Mouse (Mus musculus): ENCODE results near the gene Ets2. TPM values are rescaled to one million over a fixed set of nuclear protein-coding genes. Genes with fewer than 3 reads are reported as not detected.

The Ets2 gene
- total and polyA plus RNA-seq, 3 experiments, result 49.4 to 138 (median 74.7) TPM

GRCm38 (mm10) chr16:95741358-95741757 is 39.5 kb downstream of the Ets2 start:
- DNase-seq (ENCODE audit: low spot score) (no peak), ATAC-seq (ENCODE audit: extremely low read depth, insufficient number of reproducible peaks, low FRiP score, poor library complexity, severe bottlenecking) (no peak)
- Histone ChIP-seq H3K27me3 (ENCODE audit: insufficient read depth, low read length) (peaks cover 33% of the 10 kb centered on the region), H3K9me3 (replicated peaks) (no peaks in the 10 kb centered on the region), H3K36me3 (replicated peaks) (no peaks in the 10 kb centered on the region), H3K4me3 (ENCODE audit: low read depth, low read length) (no peak overlapping the region), H3K4me1 (ENCODE audit: insufficient read depth, low read depth, low read length) (no peaks in the 10 kb centered on the region)
- TF ChIP-seq POLR2AphosphoS5 (IDR thresholded peaks at IDR 0.05; ENCODE audit: insufficient replicate concordance, low read depth, low read length), result no peak

- peaks cover 30% of the 10 kb centered on the region for H3K27me3 ChIP-seq (ENCODE audit: insufficient read depth, low read length)
- no peaks in the 10 kb centered on the region for H3K4me1 ChIP-seq (ENCODE audit: insufficient read depth, low read depth, low read length)
- no peaks in the 10 kb centered on the region for H3K36me3 ChIP-seq (replicated peaks)
- no peak for DNase-seq (ENCODE audit: low spot score)
- H3K9me3 ChIP-seq (replicated peaks), result no peaks in the 10 kb centered on the region
- H3K4me3 ChIP-seq (ENCODE audit: low read depth, low read length), result no peak overlapping the region
- TF ChIP-seq GATA1 (IDR thresholded peaks at IDR 0.05; ENCODE audit: borderline replicate concordance, low read length), result no peak
- ATAC-seq (ENCODE audit: extremely low read depth, insufficient number of reproducible peaks, low FRiP score, poor library complexity, severe bottlenecking), result no peak
Observed at GRCm38 (mm10) chr16:95741915-95742739, 40.3 kb downstream of the Ets2 start.

- TF ChIP-seq GATA1 (IDR thresholded peaks at IDR 0.05; ENCODE audit: borderline replicate concordance, low read length), result no peak
- no peak for TF ChIP-seq CTCF (IDR thresholded peaks at IDR 0.05; ENCODE audit: low read depth, low read length)
- no peak for TF ChIP-seq TAL1 (conservative IDR thresholded peaks at IDR 0.05; ENCODE audit: low read depth, low read length)
- TF ChIP-seq GATA2 (IDR thresholded peaks at IDR 0.05; ENCODE audit: borderline replicate concordance, low read depth, low read length), result no peak
- TF ChIP-seq POLR2AphosphoS5 (IDR thresholded peaks at IDR 0.05; ENCODE audit: insufficient replicate concordance, low read depth, low read length), result no peak
- ATAC-seq (ENCODE audit: extremely low read depth, insufficient number of reproducible peaks, low FRiP score, poor library complexity, severe bottlenecking) (no peak), DNase-seq (ENCODE audit: low spot score) (no peak)
- Histone ChIP-seq H3K27me3 (ENCODE audit: insufficient read depth, low read length) (peaks cover 32% of the 10 kb centered on the region), H3K4me1 (ENCODE audit: insufficient read depth, low read depth, low read length) (no peaks in the 10 kb centered on the region), H3K4me3 (ENCODE audit: low read depth, low read length) (no peak overlapping the region), H3K9me3 (replicated peaks) (no peaks in the 10 kb centered on the region), H3K36me3 (replicated peaks) (no peaks in the 10 kb centered on the region)
Observed at GRCm38 (mm10) chr16:95742740-95743030, 40.8 kb downstream of the Ets2 start.

DNA sequence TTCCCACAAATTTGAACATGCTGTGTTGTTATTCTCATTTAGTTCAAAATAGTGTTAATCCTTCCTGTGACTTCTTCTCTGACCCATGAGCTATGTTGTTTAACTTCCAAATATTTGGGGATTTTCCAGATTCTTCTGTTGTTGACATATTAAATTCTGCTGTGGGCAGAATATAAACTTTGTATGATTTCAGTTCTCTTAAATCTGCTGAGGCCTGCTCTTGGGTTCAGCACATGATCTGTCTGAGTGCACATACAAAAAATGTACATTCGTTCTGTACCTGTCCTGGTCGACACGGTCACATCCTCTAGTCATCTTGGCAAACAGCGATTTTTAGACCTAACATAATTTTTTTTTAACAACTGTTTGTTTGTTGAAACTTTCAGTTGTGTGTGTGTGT is 41.2 kb downstream of the Ets2 start:
- H3K27me3 ChIP-seq (ENCODE audit: insufficient read depth, low read length), result peaks cover 36% of the 10 kb centered on the region
- no peak for TF ChIP-seq POLR2AphosphoS5 (IDR thresholded peaks at IDR 0.05; ENCODE audit: insufficient replicate concordance, low read depth, low read length)
- no peak for TF ChIP-seq CTCF (IDR thresholded peaks at IDR 0.05; ENCODE audit: low read depth, low read length)
- TF ChIP-seq GATA1 (IDR thresholded peaks at IDR 0.05; ENCODE audit: borderline replicate concordance, low read length), result no peak
- TF ChIP-seq GATA2 (IDR thresholded peaks at IDR 0.05; ENCODE audit: borderline replicate concordance, low read depth, low read length), result no peak
- TF ChIP-seq TAL1 (conservative IDR thresholded peaks at IDR 0.05; ENCODE audit: low read depth, low read length), result no peak

GRCm38 (mm10) chr16:95744771-95745170 is 42.9 kb downstream of the Ets2 start:
- no peak overlapping the region for H3K4me3 ChIP-seq (ENCODE audit: low read depth, low read length)
- peaks cover 28% of the 10 kb centered on the region for H3K27me3 ChIP-seq (ENCODE audit: insufficient read depth, low read length)
- H3K36me3 ChIP-seq (replicated peaks), result no peaks in the 10 kb centered on the region
- TF ChIP-seq GATA1 (IDR thresholded peaks at IDR 0.05; ENCODE audit: borderline replicate concordance, low read length) (no peak), POLR2AphosphoS5 (IDR thresholded peaks at IDR 0.05; ENCODE audit: insufficient replicate concordance, low read depth, low read length) (no peak), CTCF (IDR thresholded peaks at IDR 0.05; ENCODE audit: low read depth, low read length) (no peak), GATA2 (IDR thresholded peaks at IDR 0.05; ENCODE audit: borderline replicate concordance, low read depth, low read length) (no peak), TAL1 (conservative IDR thresholded peaks at IDR 0.05; ENCODE audit: low read depth, low read length) (no peak)
- no peaks in the 10 kb centered on the region for H3K9me3 ChIP-seq (replicated peaks)
- peaks cover 8% of the 10 kb centered on the region for H3K4me1 ChIP-seq (ENCODE audit: insufficient read depth, low read depth, low read length)
- ATAC-seq (ENCODE audit: extremely low read depth, insufficient number of reproducible peaks, low FRiP score, poor library complexity, severe bottlenecking) (no peak), DNase-seq (ENCODE audit: low spot score) (no peak)

More for the DNA sequence above, 41.2 kb downstream of the Ets2 start:
- no peak overlapping the region for H3K4me3 ChIP-seq (ENCODE audit: low read depth, low read length)
- DNase-seq (ENCODE audit: low spot score), result no peak
- H3K36me3 ChIP-seq (replicated peaks), result no peaks in the 10 kb centered on the region
- no peaks in the 10 kb centered on the region for H3K9me3 ChIP-seq (replicated peaks)
- no peaks in the 10 kb centered on the region for H3K4me1 ChIP-seq (ENCODE audit: insufficient read depth, low read depth, low read length)
- no peak for ATAC-seq (ENCODE audit: extremely low read depth, insufficient number of reproducible peaks, low FRiP score, poor library complexity, severe bottlenecking)

- H3K9me3 ChIP-seq (replicated peaks), result no peaks in the 10 kb centered on the region
- H3K4me1 ChIP-seq (ENCODE audit: insufficient read depth, low read depth, low read length), result peaks cover 17% of the 10 kb centered on the region
- H3K36me3 ChIP-seq (replicated peaks), result no peaks in the 10 kb centered on the region
- peaks cover 24% of the 10 kb centered on the region for H3K27me3 ChIP-seq (ENCODE audit: insufficient read depth, low read length)
- no peak for DNase-seq (ENCODE audit: low spot score)
- ATAC-seq (ENCODE audit: extremely low read depth, insufficient number of reproducible peaks, low FRiP score, poor library complexity, severe bottlenecking), result no peak
- no peak overlapping the region for H3K4me3 ChIP-seq (ENCODE audit: low read depth, low read length)
- TF ChIP-seq GATA1 (IDR thresholded peaks at IDR 0.05; ENCODE audit: borderline replicate concordance, low read length) (no peak), CTCF (IDR thresholded peaks at IDR 0.05; ENCODE audit: low read depth, low read length) (no peak), GATA2 (IDR thresholded peaks at IDR 0.05; ENCODE audit: borderline replicate concordance, low read depth, low read length) (no peak), TAL1 (conservative IDR thresholded peaks at IDR 0.05; ENCODE audit: low read depth, low read length) (no peak), POLR2AphosphoS5 (IDR thresholded peaks at IDR 0.05; ENCODE audit: insufficient replicate concordance, low read depth, low read length) (no peak)
Observed at GRCm38 (mm10) chr16:95745685-95746084, 43.8 kb downstream of the Ets2 start.

DNA sequence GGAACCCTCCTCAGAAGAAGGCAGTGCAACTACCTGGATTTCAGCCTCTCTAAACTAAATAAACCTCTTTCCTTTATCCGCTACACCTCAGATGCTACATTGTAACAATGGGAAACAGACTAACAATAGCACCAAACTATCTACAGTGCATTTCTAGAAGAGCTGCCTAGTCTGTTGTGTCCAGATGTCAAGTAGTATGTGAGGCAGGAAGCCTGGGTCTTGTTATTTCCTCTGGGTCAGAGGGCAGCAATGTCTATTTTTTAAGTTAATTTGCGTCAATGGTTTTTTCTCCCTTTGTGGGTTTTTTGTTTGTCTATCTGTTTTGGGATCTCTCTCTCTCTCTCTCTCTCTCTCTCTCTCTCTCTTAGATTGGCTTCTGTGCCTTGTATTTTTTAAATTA is 44.7 kb downstream of the Ets2 start:
- TF ChIP-seq GATA2 (IDR thresholded peaks at IDR 0.05; ENCODE audit: borderline replicate concordance, low read depth, low read length) (no peak), CTCF (IDR thresholded peaks at IDR 0.05; ENCODE audit: low read depth, low read length) (no peak), TAL1 (conservative IDR thresholded peaks at IDR 0.05; ENCODE audit: low read depth, low read length) (no peak), POLR2AphosphoS5 (IDR thresholded peaks at IDR 0.05; ENCODE audit: insufficient replicate concordance, low read depth, low read length) (no peak), GATA1 (IDR thresholded peaks at IDR 0.05; ENCODE audit: borderline replicate concordance, low read length) (no peak)

More for the DNA sequence above, 44.7 kb downstream of the Ets2 start:
- no peak for DNase-seq (ENCODE audit: low spot score)
- Histone ChIP-seq H3K36me3 (replicated peaks) (no peaks in the 10 kb centered on the region), H3K4me1 (ENCODE audit: insufficient read depth, low read depth, low read length) (peaks cover 21% of the 10 kb centered on the region), H3K27me3 (ENCODE audit: insufficient read depth, low read length) (peaks cover 19% of the 10 kb centered on the region), H3K9me3 (replicated peaks) (no peaks in the 10 kb centered on the region), H3K4me3 (ENCODE audit: low read depth, low read length) (no peak overlapping the region)
- ATAC-seq (ENCODE audit: extremely low read depth, insufficient number of reproducible peaks, low FRiP score, poor library complexity, severe bottlenecking), result no peak
